Mouse (Mus musculus) bone marrow, adult 2 months (tissue): ENCODE data around the gene Nup54. TPM values are rescaled to one million over a fixed set of nuclear protein-coding genes. Genes with fewer than 3 reads are reported as not detected.

ENCODE experiments used
- H3K27ac ChIP-seq: fragments of 200-500 bp; 2 replicates; pipeline ENCODE4 v1.5.1; 2012; ENCODE audit warnings: low read depth, mild to moderate bottlenecking, control low read depth, inconsistent platforms, low read length; ENCODE audit not compliant: control insufficient read depth, poor library complexity, insufficient read depth
- H3K4me1 ChIP-seq: fragments of 200-500 bp; 2 replicates; pipeline ENCODE4 v1.6.1; 2011; ENCODE audit warnings: low read length; ENCODE audit not compliant: control insufficient read depth, insufficient read depth
- H3K4me3 ChIP-seq: fragments of 200-500 bp; replicated peaks from 2 replicates; pipeline ENCODE3; 2011; ENCODE audit warnings: mild to moderate bottlenecking, low read depth, low read length, control low read depth; ENCODE audit not compliant: control insufficient read depth
- CTCF ChIP-seq: fragments of 200-500 bp; IDR thresholded peaks from 2 replicates; pipeline ENCODE4 v1.5.1; 2011; ENCODE audit warnings: low read length, control low read depth; ENCODE audit not compliant: control insufficient read depth, insufficient read depth
- POLR2A ChIP-seq: fragments of 200-500 bp; IDR thresholded peaks from 2 replicates; pipeline ENCODE4 v1.6.1; 2011; ENCODE audit warnings: low read depth, mild to moderate bottlenecking, control low read depth, low read length, borderline replicate concordance; ENCODE audit not compliant: control insufficient read depth
- WGBS: fragments of 180-500 bp; shearing (Covaris S2); methylation state at CpG from one replicate; pipeline ENCODE4 v1.1.7; 2018; 5-methylcytosine and 5-hydroxymethylcytosine counted together
- polyA plus RNA-seq: library from polyadenylated mRNA; stranded (reverse); fragments of >200 nt; gene quantifications from 2 replicates; pipeline ENCODE4 v1.2.4, GENCODE M21; 2011; ENCODE audit warnings: low replicate concordance; ENCODE audit not compliant: missing spikeins, insufficient read depth, insufficient read length

The Nup54 gene
- polyA plus RNA-seq, 1 experiment: 19.4 TPM

GRCm38 (mm10) chr5:92434070-92434469 is 949 bp downstream of the Nup54 start:
- WGBS: under 1% methylated on average over 12 of the region's 12 CpGs
- Histone ChIP-seq H3K27ac (peak overlapping the region; percentile 67; the same call in 1 of the 2 replicates), H3K4me3 (peak overlapping the region; percentile 66), H3K4me1 (no peaks in the 10 kb centered on the region)
- TF ChIP-seq POLR2A: no peak
- no peak for TF ChIP-seq CTCF

DNA sequence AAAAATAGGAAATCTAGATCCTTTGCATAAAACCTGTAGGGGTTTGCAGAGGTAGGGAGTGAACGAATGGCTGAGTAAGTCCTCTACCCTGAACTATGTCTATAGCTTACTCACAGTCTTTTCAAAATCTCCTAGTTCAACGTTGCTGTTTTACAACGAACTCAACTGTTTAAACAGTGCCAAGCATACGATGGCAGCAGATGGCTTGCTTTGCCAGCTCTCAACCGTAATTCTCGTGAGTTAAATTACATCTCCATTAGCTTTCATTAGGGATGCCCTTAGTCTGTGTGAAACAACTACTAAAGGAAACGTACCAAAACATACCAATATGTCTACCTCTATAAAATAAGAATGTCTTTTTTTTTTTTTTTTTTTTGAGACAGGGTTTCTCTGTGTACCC is 3.4 kb downstream of the Nup54 start:
- no peak overlapping the region for H3K4me3 ChIP-seq
- TF ChIP-seq CTCF: no peak
- TF ChIP-seq POLR2A: no peak
- no peak overlapping the region for H3K27ac ChIP-seq
- no peaks in the 10 kb centered on the region for H3K4me1 ChIP-seq
- 91% methylated on average over 7 of the region's 7 CpGs for WGBS

DNA sequence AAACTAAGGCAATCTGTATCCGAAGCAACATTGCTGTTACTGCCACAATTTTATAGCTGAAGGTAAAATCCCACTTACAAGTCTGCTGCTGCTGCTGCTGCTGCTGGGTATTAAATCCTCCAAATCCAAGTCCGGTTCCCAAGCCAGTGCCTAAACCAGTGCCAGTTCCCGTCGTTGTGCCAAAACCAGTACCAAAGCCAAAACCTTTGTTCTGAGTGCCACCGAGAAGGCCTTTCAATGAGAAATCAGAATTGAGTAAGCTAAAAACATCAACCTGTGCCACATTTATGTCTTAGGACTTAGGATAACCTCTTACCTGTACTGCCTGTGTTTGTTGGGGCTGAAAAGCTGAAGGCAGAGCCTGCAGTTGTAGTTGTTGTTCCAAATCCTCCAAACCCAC is 4.3 kb downstream of the Nup54 start:
- H3K4me3 ChIP-seq: no peak overlapping the region
- 89% methylated on average over 5 of the region's 5 CpGs for WGBS
- TF ChIP-seq CTCF (no peak), POLR2A (no peak)
- H3K4me1 ChIP-seq: no peaks in the 10 kb centered on the region
- no peak overlapping the region for H3K27ac ChIP-seq

- no peaks in the 10 kb centered on the region for H3K4me1 ChIP-seq
- H3K4me3 ChIP-seq: no peak overlapping the region
- H3K27ac ChIP-seq: no peak overlapping the region
- 92% methylated on average over 11 of the region's 11 CpGs for WGBS
- TF ChIP-seq POLR2A: no peak
- no peak for TF ChIP-seq CTCF
Observed at GRCm38 (mm10) chr5:92424126-92424525, 10.9 kb downstream of the Nup54 start.

- no peak overlapping the region for H3K4me3 ChIP-seq
- no peak for TF ChIP-seq POLR2A
- no peak for TF ChIP-seq CTCF
- H3K4me1 ChIP-seq: no peaks in the 10 kb centered on the region
- 86% methylated on average over 8 of the region's 8 CpGs for WGBS
- H3K27ac ChIP-seq: no peak overlapping the region
Observed at GRCm38 (mm10) chr5:92413982-92414375, 21.0 kb downstream of the Nup54 start.

DNA sequence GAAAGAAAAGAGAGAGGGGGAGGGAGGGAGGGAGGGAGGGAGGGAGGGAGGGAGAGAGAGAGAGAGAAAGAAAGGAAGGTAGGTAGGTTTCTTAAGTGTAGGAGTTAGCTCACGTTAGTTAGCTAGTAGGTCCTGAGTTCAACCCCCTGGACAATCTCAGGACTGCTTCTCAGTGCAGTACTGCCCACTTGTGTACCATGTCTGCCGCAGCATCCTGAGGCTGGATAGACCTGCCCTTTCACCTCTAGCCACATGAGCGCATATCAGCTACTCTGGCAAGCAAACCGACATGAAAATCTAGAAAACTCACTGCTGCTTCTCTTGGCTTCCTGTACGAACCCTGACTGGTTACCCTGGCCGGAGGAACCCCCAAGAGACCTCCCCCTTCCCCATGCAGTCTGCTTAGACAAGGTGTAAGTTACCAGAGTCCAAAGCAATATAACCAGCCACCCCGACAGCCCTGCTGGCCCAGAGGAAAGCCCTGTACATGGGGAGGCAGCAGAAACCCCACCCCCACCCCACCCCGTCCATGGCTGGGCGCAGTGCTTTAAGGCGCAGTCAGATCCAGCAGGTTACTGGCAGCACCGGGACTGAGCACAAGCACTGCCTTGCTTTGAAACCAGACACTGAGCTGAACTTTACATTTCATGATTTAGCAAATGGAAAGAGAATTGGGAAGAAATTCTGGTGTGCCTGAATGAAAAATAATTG is 21.6 kb downstream of the Nup54 start:
- Histone ChIP-seq H3K27ac (no peak overlapping the region), H3K4me1 (no peaks in the 10 kb centered on the region), H3K4me3 (no peak overlapping the region)
- no peak for TF ChIP-seq POLR2A
- no peak for TF ChIP-seq CTCF
- WGBS: 80% methylated on average over 11 of the region's 11 CpGs

GRCm38 (mm10) chr5:92411461-92412140 is 23.4 kb downstream of the Nup54 start:
- WGBS: 68% methylated on average over 7 of the region's 7 CpGs
- no peaks in the 10 kb centered on the region for H3K4me1 ChIP-seq
- H3K27ac ChIP-seq: no peak overlapping the region
- no peak for TF ChIP-seq POLR2A
- TF ChIP-seq CTCF: no peak
- no peak overlapping the region for H3K4me3 ChIP-seq

- H3K4me3 ChIP-seq: no peak overlapping the region
- no peak overlapping the region for H3K27ac ChIP-seq
- 86% methylated on average over 5 of the region's 5 CpGs for WGBS
- no peak for TF ChIP-seq CTCF
- no peak for TF ChIP-seq POLR2A
- no peaks in the 10 kb centered on the region for H3K4me1 ChIP-seq
Observed at GRCm38 (mm10) chr5:92410486-92410885, 24.5 kb downstream of the Nup54 start.
